Mouse (Mus musculus): Measurements from ENCODE around the gene Lrrfip1. TPM values are rescaled to one million over a fixed set of nuclear protein-coding genes. Genes with fewer than 3 reads are reported as not detected.

Gene Lrrfip1
- polyA plus RNA-seq, 1 experiment from 2014 or later, result 27.6 TPM

DNA sequence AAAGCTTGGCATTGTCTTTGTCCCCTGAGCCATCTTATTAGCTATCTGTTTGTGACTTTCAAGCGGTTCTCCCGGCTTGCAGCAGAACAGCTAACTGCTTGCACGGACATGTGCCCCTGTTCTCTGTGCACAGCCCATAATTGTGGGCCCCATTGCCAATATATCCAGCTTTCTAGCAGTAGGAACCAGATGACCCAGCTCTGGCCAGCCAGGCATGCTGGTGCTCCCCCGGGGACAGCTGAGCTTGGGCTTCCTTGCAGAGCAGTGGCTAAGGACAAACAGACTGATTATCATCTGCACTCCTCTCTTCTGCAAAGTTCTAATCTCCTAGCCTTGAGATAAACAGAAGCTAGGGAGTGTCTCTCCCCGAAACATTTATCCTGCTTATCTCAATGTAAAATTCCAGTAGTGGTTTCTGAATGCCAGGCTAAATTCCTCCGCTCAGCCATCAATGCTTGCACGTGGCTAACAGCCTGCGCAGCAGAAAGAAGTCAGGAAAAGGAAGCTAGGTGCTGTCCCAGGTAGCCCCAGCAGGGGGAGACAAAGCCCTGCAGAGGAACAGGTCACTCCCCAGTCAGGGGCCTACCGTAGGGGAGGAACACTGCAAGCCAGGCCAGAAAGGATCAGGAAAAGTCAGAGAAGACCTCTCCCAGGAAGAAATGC is 25.5 kb upstream of the Lrrfip1 start:
- Histone ChIP-seq H3K36me3 (no peaks in the 10 kb centered on the region), H3K9me3 (no peaks in the 10 kb centered on the region), H3K4me1 (peaks cover 31% of the 10 kb centered on the region), H3K9ac (no peak overlapping the region), H3K27ac (no peak overlapping the region), H3K4me3 (no peak overlapping the region), H3K27me3 (replicated peaks) (no peaks in the 10 kb centered on the region), H3K4me2 (replicated peaks) (no peak overlapping the region)
- WGBS, result 20% methylated on average over 9 of the region's 9 CpGs
- peak; percentile 61 for ATAC-seq (ENCODE audit: low FRiP score, low read depth)

DNA sequence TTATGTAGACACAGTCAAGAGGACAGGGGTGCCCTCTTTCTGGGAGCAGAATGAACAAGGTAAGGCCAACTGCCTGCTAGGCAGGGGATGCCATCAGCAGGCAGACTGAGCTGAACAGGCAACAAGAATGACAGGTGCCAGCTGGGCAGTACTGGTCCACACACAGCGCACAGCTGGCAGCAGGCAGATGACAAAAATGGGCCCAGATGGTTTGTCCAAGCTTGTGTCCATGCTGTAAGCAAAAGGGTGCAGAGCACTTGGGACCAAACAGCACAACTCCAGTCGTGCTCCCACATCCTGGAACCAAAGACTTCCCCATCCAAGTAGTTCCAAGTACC is 25.0 kb upstream of the Lrrfip1 start:
- WGBS, result 81% methylated on average over 2 of the region's 2 CpGs
- no peak overlapping the region for H3K4me2 ChIP-seq (replicated peaks)
- peaks cover 31% of the 10 kb centered on the region for H3K4me1 ChIP-seq

DNA sequence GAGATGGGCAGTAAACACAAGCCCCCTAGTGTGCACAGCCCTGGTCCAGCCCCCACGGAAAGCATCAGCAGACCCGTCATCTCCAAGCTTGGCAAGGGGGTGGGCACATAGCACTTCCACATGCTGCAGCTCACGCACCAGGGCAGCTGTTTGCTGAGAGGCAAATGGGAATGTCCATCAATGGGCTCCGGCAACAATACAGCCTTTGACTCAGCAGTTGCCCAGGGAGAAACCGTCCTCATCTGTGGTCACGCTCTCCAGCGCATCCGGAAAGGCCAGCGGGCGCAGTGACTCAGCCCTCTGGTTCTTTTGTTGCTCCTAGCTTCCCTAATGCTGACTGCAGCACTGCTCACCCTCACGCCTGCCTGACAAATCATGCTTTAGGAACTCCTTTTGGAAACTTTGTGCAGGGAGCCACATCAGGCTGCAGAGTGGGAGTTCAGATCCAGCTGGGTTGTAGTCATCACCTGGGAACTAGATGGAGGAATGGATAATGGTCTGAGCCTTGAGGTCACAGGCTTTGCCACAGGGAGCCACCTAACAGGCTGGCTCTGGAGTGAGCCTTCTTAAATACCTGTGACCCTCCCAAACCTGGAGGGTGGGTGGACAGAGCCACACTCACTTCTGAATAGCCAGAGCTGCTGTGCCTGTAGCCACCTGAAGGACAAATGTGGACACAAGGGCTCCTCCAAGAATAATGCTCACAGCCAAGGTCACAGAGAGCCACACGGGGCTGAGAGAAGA is 23.5 kb upstream of the Lrrfip1 start:
- Histone ChIP-seq H3K36me3 (no peaks in the 10 kb centered on the region), H3K4me2 (replicated peaks) (peak overlapping the region; percentile 35; the same call in 1 of the 2 replicates), H3K9me3 (no peaks in the 10 kb centered on the region), H3K4me1 (peaks cover 31% of the 10 kb centered on the region), H3K9ac (0 out of 2 replicates have a peak overlapping the region, but pooled peaks have one; percentile 9), H3K27ac (no peak overlapping the region), H3K27me3 (replicated peaks) (no peaks in the 10 kb centered on the region), H3K4me3 (no peak overlapping the region)
- peak; percentile 67 for ATAC-seq (ENCODE audit: low FRiP score, low read depth)
- WGBS, result 5% methylated on average over 12 of the region's 12 CpGs

More for the DNA sequence above, 25.0 kb upstream of the Lrrfip1 start:
- no peak for ATAC-seq (ENCODE audit: low FRiP score, low read depth)
- no peaks in the 10 kb centered on the region for H3K36me3 ChIP-seq
- no peak overlapping the region for H3K4me3 ChIP-seq
- no peaks in the 10 kb centered on the region for H3K27me3 ChIP-seq (replicated peaks)
- H3K9me3 ChIP-seq, result no peaks in the 10 kb centered on the region
- no peak overlapping the region for H3K27ac ChIP-seq
- H3K9ac ChIP-seq, result no peak overlapping the region

DNA sequence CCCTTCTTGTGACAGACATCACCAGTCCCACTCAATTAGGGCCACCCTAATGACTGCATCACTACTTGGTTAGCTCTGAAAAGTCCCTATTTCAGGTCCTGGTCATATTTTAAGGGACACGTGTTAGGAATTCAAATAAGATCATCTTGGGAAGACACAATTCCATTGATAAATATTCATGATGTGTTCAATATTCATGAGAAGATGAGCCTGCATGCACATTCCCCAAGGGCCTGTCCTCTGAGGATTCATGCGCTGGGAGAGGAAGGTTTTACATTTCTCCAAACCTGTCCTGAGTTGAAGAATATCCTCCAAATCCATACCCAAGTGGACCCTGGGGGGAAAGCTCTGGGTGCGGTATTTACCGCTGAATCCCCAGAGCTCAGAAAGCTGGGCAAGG is 22.6 kb upstream of the Lrrfip1 start:
- peaks cover 31% of the 10 kb centered on the region for H3K4me1 ChIP-seq
- no peak overlapping the region for H3K4me2 ChIP-seq (replicated peaks)
- H3K27me3 ChIP-seq (replicated peaks), result no peaks in the 10 kb centered on the region
- H3K9ac ChIP-seq, result no peak overlapping the region
- H3K27ac ChIP-seq, result no peak overlapping the region
- H3K4me3 ChIP-seq, result no peak overlapping the region
- no peak for ATAC-seq (ENCODE audit: low FRiP score, low read depth)
- H3K36me3 ChIP-seq, result no peaks in the 10 kb centered on the region
- H3K9me3 ChIP-seq, result no peaks in the 10 kb centered on the region
- whole genome bisulfite sequencing, result 54% methylated on average over 4 of the region's 4 CpGs

DNA sequence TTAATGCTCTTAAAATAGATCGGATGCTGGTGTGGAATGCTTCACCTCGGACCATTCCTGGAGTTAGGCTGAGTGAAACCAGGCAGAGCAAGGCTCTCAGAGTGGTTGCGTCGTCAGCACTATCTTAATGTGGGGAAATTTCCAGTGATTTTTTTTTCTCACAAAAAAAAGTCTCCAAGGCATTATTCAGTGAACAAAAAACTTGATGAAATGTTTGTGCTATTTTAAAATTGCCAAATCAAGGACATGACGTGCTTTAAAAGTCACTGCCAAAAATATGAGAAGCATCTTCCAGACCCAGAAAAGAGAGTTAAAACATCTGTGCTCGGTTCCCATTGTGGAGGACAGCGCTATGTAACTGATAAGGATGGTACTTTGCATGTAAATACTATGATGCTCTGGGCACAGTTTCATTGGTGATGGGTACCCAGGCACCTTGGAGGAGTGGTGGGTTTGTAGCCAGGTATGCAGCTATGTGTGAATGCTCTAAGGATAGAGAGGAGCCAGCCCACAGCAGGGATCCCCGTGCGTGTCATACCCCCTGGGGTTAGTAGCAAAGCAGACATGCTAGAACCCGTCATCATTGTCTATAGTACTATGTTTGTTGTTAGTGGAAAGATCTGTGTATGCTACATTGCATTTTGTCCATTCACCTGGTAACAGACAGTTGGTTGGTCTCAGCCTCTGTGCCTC is 17.8 kb upstream of the Lrrfip1 start:
- ATAC-seq (ENCODE audit: low FRiP score, low read depth), result no peak
- H3K27ac ChIP-seq, result no peak overlapping the region
- no peaks in the 10 kb centered on the region for H3K9me3 ChIP-seq
- WGBS, result 84% methylated on average over 10 of the region's 10 CpGs
- H3K27me3 ChIP-seq (replicated peaks), result no peaks in the 10 kb centered on the region
- no peak overlapping the region for H3K4me3 ChIP-seq
- H3K4me2 ChIP-seq (replicated peaks), result no peak overlapping the region
- H3K9ac ChIP-seq, result no peak overlapping the region
- peaks cover 4% of the 10 kb centered on the region for H3K4me1 ChIP-seq
- H3K36me3 ChIP-seq, result no peaks in the 10 kb centered on the region

DNA sequence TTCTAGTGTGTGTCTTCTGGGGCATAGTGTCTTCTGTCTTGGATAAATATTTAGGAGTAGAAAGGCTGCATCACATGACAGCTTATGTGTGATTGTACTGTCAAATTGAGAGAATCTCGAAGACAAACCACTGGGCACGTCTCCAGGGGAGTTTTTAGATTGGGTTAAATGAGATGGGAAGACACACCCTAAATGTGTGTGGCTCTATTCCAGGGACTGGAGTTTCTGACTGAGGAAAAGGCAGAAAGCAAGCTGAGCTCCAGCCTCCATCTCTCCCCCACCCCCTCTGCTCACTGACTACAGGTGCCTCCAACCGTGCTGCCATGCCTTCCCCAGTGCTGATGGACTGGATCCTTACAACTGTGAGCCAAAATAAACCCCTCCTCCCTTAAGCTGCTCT is 17.2 kb upstream of the Lrrfip1 start:
- no peak overlapping the region for H3K27ac ChIP-seq
- H3K9me3 ChIP-seq, result no peaks in the 10 kb centered on the region
- 80% methylated on average over 3 of the region's 3 CpGs for WGBS
- H3K4me3 ChIP-seq, result no peak overlapping the region
- H3K27me3 ChIP-seq (replicated peaks), result no peaks in the 10 kb centered on the region
- H3K4me1 ChIP-seq, result no peaks in the 10 kb centered on the region
- H3K4me2 ChIP-seq (replicated peaks), result no peak overlapping the region
- ATAC-seq (ENCODE audit: low FRiP score, low read depth), result no peak
- no peak overlapping the region for H3K9ac ChIP-seq
- H3K36me3 ChIP-seq, result no peaks in the 10 kb centered on the region

DNA sequence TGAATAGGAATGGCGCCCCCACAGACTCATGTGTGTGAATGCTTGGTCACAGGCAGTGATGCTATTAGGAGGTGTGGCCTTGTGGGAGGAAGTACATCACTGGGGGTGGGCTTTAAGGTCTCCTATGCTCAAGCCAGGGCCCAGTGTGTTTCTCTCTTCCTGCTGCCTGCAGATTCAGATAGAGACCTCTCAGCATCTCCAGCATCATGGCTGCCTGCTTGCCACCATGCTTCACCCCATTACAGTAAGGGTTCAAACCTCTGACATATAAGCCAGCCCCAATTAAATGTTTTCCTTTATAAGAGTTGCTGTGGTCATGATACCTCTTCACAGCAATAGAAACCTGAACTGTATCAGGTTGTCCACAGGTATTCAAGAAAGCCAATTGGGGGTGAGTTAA is 2.6 kb upstream of the Lrrfip1 start:
- Histone ChIP-seq H3K9me3 (no peaks in the 10 kb centered on the region), H3K36me3 (no peaks in the 10 kb centered on the region), H3K4me1 (peaks cover 22% of the 10 kb centered on the region), H3K27me3 (replicated peaks) (no peaks in the 10 kb centered on the region), H3K27ac (no peak overlapping the region), H3K4me3 (no peak overlapping the region), H3K9ac (no peak overlapping the region), H3K4me2 (replicated peaks) (no peak overlapping the region)
- no peak for ATAC-seq (ENCODE audit: low FRiP score, low read depth)
- 81% methylated on average over 1 of the region's 1 CpGs for WGBS

DNA sequence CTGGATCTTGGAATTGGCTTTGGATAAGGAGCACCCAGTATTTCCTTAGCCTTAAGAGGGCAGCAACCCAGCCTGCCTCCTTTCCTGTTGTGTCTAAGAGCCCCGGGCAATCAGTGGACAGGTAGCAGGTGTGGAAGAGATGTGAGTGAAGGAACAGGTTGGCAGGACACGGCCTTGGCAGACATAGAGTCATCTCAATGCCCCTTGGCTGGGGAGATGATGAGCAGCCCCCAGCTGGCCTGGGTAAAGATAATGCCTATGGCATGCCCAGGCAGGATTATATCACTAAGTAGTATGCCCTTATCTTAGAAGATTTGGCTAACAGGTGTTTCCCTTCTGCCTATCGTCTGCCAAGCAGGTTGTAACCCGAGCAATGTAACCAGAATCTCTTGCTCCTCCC is 1.4 kb upstream of the Lrrfip1 start:
- Histone ChIP-seq H3K4me2 (replicated peaks) (no peak overlapping the region), H3K27me3 (replicated peaks) (no peaks in the 10 kb centered on the region), H3K27ac (no peak overlapping the region), H3K4me1 (peaks cover 22% of the 10 kb centered on the region), H3K4me3 (no peak overlapping the region), H3K36me3 (no peaks in the 10 kb centered on the region), H3K9ac (no peak overlapping the region), H3K9me3 (no peaks in the 10 kb centered on the region)
- WGBS, result 76% methylated on average over 4 of the region's 4 CpGs
- ATAC-seq (ENCODE audit: low FRiP score, low read depth), result no peak

DNA sequence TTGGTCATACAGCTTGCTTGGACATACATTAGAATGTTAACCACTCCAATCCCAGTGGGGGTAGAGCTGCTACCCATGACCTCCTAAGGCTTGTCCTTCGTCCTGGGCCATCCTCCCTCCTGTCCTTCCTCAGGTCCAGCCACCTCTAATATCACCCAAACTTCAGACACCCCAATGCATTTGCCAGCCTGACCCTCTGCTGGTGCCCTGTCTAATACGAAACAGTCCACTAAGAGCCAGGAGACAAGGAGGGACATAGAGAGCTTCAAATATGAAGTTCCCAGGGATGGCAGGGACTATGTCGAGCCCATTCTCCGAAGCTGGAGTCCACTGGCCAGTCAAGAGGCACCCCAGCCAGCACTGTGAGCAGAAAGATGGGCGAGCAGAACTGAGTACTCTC is 896 bp upstream of the Lrrfip1 start:
- ATAC-seq (ENCODE audit: low FRiP score, low read depth), result no peak
- no peaks in the 10 kb centered on the region for H3K36me3 ChIP-seq
- H3K9me3 ChIP-seq, result no peaks in the 10 kb centered on the region
- 92% methylated on average over 5 of the region's 5 CpGs for WGBS
- peak overlapping the region; percentile 96 for H3K4me2 ChIP-seq (replicated peaks)
- no peak overlapping the region for H3K4me3 ChIP-seq
- H3K27ac ChIP-seq, result no peak overlapping the region
- peaks cover 22% of the 10 kb centered on the region for H3K4me1 ChIP-seq
- no peaks in the 10 kb centered on the region for H3K27me3 ChIP-seq (replicated peaks)
- H3K9ac ChIP-seq, result no peak overlapping the region

DNA sequence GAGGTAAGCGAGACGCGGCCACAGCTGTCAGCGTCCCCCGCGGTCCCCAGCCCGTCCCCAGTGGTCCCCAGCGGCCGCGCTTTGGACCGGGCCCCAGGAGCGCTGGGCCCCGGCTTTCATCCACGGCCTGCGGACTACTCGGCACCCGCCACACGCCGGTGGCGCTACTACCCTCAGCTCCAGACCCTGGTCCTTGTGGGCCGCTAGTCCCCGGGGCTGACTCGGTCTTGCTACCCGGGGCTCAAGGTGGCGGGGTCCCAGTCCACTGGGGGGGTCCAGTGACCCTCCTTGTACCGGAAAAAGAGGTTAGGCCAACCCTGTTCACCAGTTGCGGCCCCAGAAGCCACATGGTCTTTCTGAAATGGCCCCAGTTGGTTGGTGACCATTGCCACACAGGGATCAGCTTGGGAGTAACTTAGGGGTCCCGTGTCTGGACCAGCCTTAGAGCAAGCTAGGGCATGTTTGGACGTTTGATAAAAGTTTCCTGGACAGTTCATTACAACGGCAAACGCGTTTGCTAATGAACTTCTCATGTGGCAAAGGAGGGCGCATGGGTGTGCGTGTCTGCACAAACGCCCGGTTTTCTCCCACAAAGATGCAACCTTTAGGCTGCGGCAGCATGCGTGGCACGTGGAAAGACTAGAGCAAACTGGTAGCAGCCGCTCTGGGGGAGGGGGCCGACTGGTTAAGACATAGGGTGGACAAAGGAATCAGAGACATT is 514 bp downstream of the Lrrfip1 start:
- Histone ChIP-seq H3K9ac (peak overlapping the region; percentile 83), H3K4me2 (replicated peaks) (peak overlapping the region; percentile 96), H3K27me3 (replicated peaks) (no peaks in the 10 kb centered on the region), H3K4me1 (peaks cover 22% of the 10 kb centered on the region), H3K27ac (no peak overlapping the region), H3K4me3 (peak overlapping the region; percentile 70), H3K36me3 (no peaks in the 10 kb centered on the region), H3K9me3 (no peaks in the 10 kb centered on the region)
- 3% methylated on average over 41 of the region's 41 CpGs for WGBS
- peak; percentile 65 for ATAC-seq (ENCODE audit: low FRiP score, low read depth)

DNA sequence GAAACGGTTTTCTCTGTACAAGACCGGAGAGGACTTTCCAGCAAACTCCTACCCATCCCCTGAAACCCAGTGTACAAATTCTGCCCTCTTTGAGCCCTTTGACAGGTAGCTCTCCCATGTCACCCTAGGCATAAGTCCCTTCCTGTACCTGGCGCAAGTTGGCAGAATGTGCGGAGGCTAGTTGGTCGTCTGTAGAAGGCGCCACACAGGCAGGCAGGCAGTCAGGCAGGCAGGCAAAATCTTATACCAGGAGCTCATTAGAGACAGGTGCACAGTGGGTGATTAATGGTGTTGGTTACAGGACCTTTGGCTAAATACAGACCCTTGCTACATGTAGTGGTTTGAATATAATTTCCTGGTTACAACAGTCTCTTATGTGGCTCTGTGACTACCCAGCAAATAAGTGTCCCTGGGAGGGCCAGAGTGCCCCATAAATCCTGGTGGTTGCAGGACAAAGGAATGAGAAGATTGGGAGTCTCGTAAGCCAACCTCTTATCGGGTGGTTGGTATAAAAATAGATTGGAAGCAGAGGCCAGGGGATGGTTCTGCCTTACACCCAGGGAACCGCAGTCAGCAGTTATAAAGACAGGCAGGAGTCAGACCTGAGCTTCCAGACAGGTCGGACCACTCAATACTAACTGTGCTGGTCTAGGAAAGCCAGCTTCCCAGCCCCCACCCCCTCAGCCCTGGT is 1.5 kb downstream of the Lrrfip1 start:
- Histone ChIP-seq H3K36me3 (no peaks in the 10 kb centered on the region), H3K27me3 (replicated peaks) (no peaks in the 10 kb centered on the region), H3K9ac (no peak overlapping the region), H3K27ac (no peak overlapping the region), H3K4me2 (replicated peaks) (peak overlapping the region; percentile 96), H3K9me3 (no peaks in the 10 kb centered on the region), H3K4me1 (peaks cover 22% of the 10 kb centered on the region), H3K4me3 (0 out of 2 replicates have a peak overlapping the region, but pooled peaks have one; percentile 7)
- no peak for ATAC-seq (ENCODE audit: low FRiP score, low read depth)
- WGBS, result 68% methylated on average over 10 of the region's 10 CpGs

Measured in neural tube, embryonic 12.5 days (tissue).